Mouse (Mus musculus) v-Abl transformed pro-B cells (cell line): ENCODE data around the gene Tacc2.

Experiments used
- in situ Hi-C, 2 experiments: fragments of 400-800 bp; cut with MboI; formaldehyde crosslinking; loops; one replicate each; pipeline ENCODE4 v1.15.1; 2025; ENCODE audit not compliant: unreplicated experiment in 2 of 2

The Tacc2 gene

DNA sequence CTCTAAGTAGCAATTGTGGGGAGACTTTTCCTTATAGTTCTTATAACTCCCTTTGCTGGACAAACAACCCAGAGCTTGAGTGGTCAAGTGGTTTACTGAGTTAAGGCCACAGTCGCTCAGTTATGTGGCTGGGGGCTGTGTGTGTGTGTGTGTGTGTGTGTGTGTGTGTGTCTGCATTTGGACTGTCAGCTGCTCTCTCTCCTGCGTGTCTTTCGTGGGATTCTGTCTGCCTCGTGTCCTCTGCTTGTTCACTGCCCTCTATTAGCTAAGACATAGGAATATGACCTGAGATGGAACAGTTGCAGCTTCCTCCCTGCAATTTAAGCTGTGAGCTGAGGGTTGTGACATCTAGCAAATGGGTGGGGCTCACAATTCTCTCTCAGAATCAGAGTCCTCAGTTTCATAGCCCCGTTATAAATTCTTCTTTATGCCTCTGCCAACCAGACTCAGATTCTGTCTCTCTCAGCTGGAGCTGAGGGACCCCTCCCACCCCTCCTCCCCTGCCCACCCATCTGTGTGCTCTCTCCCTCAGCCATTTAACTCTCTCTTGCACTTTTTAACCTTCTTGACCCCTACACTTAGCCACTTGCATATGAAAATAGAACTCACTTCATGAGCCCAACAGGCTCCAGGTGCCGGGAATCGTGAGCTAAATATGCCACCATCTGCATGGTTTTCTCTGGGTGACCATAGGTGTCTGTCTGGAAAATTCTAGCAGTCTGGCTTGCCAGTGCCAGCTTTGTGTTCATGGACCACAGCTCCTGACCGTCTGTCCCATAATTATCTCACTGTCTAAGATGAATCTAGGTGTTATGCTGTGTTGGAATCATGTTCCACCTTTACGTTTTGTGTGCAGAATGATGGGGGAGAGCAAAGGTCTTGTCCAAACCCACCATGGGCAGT is 132.4 kb downstream of the Tacc2 start:
- in situ Hi-C loops = no loop called here

DNA sequence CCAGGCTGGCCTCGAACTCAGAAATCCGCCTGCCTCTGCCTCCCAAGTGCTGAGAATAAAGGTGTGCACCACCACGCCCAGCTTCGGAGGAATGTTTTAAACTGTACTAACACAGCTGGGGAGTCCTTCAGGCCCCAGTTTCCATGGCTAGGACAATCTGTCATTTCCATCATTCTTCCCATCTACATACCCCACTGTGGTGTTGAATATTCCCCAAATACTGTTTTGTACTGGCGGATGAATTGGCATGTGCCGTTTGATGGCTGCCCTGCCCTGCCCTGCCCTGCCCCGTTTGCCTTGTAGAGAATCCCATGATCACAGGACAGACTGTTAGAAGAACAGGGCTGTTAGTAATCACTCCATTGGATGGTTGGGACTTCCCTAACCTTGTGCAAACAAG is 134.6 kb downstream of the Tacc2 start:
- in situ Hi-C loops = no loop called here

GRCm38 (mm10) chr7:130713319-130713718 is 136.1 kb downstream of the Tacc2 start:
- in situ Hi-C loops = no loop called here

- in situ Hi-C loops = no loop called here
These were observed 138.2 kb downstream of the Tacc2 start for GRCm38 (mm10) chr7:130715467-130715866.

DNA sequence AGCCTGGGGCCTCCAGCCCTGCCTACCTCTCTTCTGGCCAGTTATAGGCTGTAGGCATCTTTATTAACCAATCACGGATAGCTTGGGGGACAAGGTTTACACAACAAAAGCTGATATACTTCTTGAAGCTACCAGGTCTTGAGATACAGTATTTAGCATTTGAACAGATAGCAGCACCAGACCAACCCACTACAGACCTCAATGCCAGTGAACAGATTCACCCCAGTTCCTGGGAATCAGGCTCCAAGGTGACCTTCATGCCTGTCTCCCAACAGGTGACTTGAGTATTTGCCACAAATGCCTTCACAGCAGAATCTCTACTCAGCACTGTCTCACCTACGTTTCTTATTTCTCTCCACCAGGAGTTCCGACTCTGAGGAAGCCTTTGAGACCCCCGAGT is 139.1 kb downstream of the Tacc2 start:
- in situ Hi-C loops = no loop called here

- in situ Hi-C loops = no loop called here
These were observed 139.8 kb downstream of the Tacc2 start for GRCm38 (mm10) chr7:130716989-130717388.

DNA sequence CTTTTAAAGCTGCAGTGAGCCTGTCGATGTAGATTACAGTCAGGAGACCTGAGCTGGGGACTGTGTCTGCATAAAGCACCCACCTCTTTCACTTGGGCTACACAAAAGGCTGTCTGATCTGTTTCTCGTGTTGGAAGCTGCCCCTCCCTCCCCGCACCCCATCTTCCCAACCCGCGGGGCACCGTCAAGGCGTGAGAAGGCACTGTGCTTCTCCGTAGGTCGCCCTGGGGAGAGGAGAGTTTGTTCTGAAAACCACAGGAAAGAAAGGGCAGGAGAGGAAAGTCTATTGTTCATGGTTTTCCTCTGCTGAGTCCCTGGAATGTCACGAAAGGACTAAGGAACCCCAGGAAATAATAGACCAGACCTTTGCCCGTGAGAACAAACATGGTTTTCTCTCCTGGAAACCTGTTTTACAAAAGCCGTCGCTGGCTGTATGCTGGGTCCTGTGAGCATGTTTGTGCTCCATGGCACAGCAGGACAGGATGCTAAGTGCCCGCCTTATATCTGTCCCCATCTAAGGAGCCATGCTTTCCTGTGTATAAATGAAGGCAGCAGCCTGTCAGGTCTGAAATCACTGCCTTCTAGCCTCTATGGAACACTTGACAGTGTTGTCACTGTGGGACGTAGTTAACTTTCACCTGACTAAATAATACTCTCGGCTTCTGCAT is 142.8 kb downstream of the Tacc2 start:
- in situ Hi-C loops = no loop called here

DNA sequence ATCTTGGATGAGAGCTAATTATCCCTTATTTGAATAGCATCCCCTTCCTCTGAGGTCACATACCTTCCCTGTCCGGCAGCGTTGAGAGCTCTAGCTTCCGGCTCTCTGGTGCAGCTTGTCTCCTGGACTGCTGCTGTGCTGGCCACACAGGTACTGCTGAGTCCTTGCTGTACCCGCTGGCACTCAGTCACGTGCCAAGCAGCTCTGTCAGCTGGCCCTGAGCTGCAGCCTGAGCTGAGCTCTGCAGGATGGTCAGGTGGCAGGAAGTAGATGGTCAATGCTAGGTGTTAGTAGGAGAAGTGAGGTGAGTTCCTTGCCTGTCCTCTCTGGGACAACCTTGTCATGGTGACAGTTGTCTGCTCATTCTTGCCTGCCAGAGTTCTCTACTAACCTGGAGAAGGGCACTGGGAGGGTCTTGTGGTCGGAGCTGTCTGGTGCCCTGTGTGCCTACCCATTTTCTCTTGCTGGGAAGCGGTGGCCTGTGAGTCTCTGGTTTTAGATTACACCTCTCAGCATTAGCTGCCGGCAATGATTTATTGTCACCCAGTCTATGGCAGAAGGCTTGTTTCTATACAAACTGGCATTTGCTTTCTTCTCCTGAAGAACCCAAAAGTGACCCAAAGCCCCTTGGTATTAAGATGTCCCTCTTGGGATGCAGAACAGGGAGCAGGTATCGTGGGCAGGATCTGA is 143.6 kb downstream of the Tacc2 start:
- in situ Hi-C loops = no loop called here

- in situ Hi-C loops = no loop called here
These were observed 148.9 kb downstream of the Tacc2 start for GRCm38 (mm10) chr7:130726185-130726584.

GRCm38 (mm10) chr7:130726724-130727422 is 149.6 kb downstream of the Tacc2 start:
- in situ Hi-C loops = no loop called here

DNA sequence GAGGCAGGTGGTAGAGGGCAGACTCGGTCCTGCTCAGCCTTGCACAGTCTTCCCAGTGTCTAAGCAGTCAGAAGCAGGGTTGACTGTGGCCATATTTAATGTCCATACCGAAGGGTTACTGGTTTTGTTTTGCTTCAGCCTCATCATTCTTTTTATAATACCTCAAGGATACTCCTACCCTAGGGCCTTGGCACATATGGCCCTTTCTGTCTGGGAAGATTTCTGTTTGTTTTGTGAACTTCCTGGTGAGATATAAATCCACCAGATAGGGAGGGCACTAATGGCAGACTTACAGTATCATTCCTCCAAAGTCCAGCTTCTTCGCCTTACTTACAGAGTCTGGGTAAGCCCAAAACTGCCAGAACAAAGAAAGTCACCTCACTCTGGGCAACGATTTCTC is 150.3 kb downstream of the Tacc2 start:
- in situ Hi-C loops = no loop called here

DNA sequence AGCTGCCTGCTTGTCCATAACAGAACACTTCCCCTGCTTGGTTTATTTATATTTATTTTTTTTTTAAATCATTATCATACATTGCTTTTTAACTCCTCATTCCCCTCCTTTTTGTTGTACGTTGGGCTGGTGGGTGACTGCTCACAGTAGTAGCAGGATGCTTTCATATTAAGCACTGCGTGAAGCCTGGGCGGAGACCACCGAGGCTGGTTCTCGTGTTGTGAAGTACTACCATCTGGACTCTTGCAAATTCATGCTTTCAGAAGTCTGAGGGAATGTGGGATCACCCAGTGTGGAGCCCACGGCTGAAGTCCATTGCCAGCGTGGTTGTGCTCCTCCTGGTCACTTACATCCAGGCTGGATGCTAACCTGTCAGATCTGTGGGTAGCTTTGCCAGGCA is 154.6 kb downstream of the Tacc2 start:
- in situ Hi-C loops = no loop called here

- in situ Hi-C loops = no loop called here
These were observed 155.7 kb downstream of the Tacc2 start for GRCm38 (mm10) chr7:130732908-130733307.

- in situ Hi-C loops = no loop called here
These were observed 156.2 kb downstream of the Tacc2 start for GRCm38 (mm10) chr7:130733423-130733822.

DNA sequence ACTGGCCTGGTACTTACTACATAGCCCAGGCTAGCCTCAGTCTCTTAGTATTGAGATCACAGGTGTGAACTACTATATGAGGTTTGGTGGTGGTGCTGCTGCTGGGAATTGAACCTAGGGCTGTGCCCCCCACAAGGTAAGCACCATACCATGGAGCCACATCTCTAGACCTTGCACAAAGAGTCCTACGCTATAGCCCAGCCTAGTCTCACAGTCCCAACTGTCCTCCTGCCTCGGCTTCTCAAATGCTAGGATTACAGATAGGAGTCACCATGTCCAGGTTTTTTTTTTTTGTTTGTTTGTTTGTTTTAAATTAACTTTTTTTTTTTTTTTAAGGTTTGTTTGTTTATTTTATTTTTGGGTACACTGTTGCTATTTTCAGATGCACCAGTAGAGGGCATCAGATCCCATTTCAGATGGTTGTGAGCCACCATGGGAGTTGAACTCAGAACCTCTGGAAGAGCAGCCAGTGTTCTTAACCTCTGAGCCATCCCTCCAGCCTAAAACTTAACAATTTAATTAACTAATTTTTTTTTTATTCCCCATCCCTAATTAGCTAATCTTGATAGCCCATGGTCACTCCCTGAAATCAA is 157.1 kb downstream of the Tacc2 start:
- in situ Hi-C loops = no loop called here

- in situ Hi-C loops = no loop called here
These were observed 163.9 kb downstream of the Tacc2 start for GRCm38 (mm10) chr7:130741099-130741498.

DNA sequence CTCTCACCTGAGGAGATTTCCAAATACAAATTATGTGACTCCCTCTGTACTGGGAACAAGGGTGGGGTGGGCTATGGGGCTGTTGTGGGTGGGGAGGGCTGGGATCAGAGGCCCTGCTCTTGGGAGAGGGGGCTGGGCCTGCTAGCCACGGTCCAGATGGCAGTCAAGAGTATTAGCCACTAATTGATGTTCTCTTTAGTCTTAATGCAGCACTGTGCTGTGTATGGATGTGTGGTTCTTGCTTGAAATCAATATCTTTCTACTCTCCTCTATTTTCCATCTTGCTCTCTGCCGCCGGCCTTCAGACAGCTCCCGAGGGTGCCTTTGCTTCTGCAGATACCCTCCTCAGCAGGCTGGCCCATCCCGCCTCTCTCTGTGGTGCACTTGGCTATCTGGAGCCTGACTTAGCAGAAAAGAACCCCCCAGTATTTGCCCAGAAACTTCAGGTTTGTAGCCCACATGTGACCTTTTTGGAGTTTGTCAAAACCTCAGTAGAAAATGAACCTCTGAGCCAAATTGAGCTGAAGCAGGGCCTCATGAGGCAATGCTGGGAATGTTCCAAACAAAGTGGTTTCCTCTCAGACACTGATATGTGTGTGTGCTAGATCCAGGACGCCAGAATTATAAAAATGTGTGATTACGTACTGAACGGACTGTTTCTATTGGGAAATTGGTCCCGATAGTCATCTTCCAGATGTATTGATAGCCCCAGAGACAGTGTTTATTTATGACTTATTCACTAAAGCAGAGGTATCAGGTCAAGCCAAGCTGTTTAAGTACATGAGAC is 166.2 kb downstream of the Tacc2 start:
- in situ Hi-C loops = no loop called here

GRCm38 (mm10) chr7:130749165-130749564 is 171.9 kb downstream of the Tacc2 start:
- in situ Hi-C loops = no loop called here

- in situ Hi-C loops = loop anchor here (25.0 kb wide), 4 partner anchors 786 to 1786 kb away; partner anchors contain the start of genes Hmx2 (in 1 of the 2) and Hmx3 (in 1 of the 2)
These were observed 173.7 kb downstream of the Tacc2 start for GRCm38 (mm10) chr7:130750752-130751490.
